Mouse (Mus musculus): ENCODE results near the gene Znrf1. TPM values are rescaled to one million over a fixed set of nuclear protein-coding genes. Genes with fewer than 3 reads are reported as not detected.

Gene Znrf1
- polyA plus RNA-seq, 1 experiment from 2014 or later = 22.5 TPM

GRCm38 (mm10) chr8:111517466-111517865 lies 18.4 kb upstream of the Znrf1 start:
- WGBS (ENCODE audit: missing documents) = 92% methylated on average over 2 of the region's 2 CpGs
- H3K79me2 ChIP-seq (ENCODE audit: inconsistent target) = peaks cover 51% of the 10 kb centered on the region; the same call in 1 of the 2 replicates
- no peak overlapping the region for H3K4me3 ChIP-seq (ENCODE audit: inconsistent target)
- no peak overlapping the region for H3K27ac ChIP-seq
- H3K36me3 ChIP-seq (ENCODE audit: inconsistent target) = no peaks in the 10 kb centered on the region

DNA sequence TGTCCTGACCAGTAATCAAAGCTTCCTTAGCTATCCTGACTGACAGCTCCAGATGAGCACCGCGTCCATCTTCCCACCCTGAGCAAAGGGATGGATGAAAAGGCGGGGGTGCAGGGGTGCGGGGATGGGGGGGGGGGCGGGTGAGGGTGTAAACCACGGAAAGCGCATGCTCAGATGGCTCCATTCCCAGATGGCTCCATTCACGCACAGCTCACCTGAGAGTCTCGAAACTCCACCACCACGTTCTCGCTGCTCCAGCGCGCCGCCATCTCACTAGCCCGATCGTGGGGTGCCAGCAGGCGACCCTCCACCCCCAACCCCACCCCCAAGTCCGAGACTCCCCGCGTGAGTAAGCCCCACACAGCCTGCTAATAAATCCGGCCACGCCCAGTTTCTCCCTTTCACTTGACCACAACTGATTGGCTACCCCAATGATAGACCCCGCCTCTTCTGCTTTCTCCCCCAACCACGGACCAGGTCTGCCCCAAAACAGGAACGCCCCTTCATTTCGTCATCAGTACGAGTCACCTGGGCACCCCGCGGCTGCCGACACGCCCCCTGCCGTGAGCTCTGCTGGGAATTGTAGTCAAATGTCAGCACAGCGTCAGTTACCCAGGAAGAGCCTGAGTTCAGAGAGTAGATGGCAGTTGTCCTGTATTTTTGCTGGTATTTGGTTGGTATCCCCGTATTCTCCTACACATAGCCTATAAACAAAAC lies 14.0 kb upstream of the Znrf1 start, which contains the start of gene Wdr59:
Gene Wdr59 (minus strand): TSS at position 380 of the 717 bp plus-strand sequence.
- peak within 1 kb of the TSS; percentile 22; the same call in 1 of the 2 replicates for H3K27ac ChIP-seq
- WGBS (ENCODE audit: missing documents) = 2% methylated on average over 18 of the region's 34 CpGs
- H3K36me3 ChIP-seq (ENCODE audit: inconsistent target) = no peaks in the 10 kb centered on the region
- H3K79me2 ChIP-seq (ENCODE audit: inconsistent target) = peaks cover 39% of the 10 kb centered on the region; the same call in 1 of the 2 replicates
- H3K4me3 ChIP-seq (ENCODE audit: inconsistent target) = peak within 1 kb of the TSS; percentile 66

DNA sequence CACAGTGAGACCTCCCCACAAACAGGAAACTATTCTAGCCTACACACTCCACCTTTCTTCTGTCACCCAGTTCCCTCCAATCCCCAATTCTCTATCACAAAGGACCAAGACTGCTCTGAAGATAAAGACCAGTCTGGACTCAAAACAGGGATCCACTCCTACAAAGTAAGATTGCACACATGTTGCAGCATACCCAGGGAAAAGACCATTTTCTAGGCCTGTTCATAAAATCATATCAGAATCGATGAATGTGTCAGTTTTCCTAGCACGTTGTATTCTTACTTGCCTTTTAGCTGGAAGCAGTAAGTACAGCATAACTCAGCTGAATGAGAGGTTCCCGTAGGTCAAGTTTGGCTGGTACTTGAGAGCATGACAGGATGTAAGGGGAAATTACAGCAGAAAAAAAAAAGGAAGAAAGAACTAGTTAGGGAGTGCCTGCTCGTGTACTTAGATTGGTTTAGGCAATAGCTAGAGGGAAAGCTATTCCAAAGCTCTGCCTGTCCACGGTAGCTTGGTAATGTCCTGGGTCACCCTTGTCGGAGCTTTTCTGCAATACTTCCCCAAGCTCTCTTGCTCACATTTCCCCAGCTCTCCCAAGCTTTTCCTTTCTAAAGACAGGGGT lies 9.4 kb upstream of the Znrf1 start:
- 10% methylated on average over 6 of the region's 6 CpGs for WGBS (ENCODE audit: missing documents)
- no peaks in the 10 kb centered on the region for H3K36me3 ChIP-seq (ENCODE audit: inconsistent target)
- peak overlapping the region; percentile 85 for H3K27ac ChIP-seq
- H3K4me3 ChIP-seq (ENCODE audit: inconsistent target) = no peak overlapping the region
- peaks cover 2% of the 10 kb centered on the region; the same call in 1 of the 2 replicates for H3K79me2 ChIP-seq (ENCODE audit: inconsistent target)

GRCm38 (mm10) chr8:111527149-111527548 lies 8.7 kb upstream of the Znrf1 start:
- H3K27ac ChIP-seq = peak overlapping the region; percentile 85
- WGBS (ENCODE audit: missing documents) = 53% methylated on average over 7 of the region's 8 CpGs
- H3K4me3 ChIP-seq (ENCODE audit: inconsistent target) = no peak overlapping the region
- H3K79me2 ChIP-seq (ENCODE audit: inconsistent target) = no peaks in the 10 kb centered on the region
- H3K36me3 ChIP-seq (ENCODE audit: inconsistent target) = no peaks in the 10 kb centered on the region

- H3K36me3 ChIP-seq (ENCODE audit: inconsistent target) = no peaks in the 10 kb centered on the region
- no peak overlapping the region for H3K4me3 ChIP-seq (ENCODE audit: inconsistent target)
- WGBS (ENCODE audit: missing documents) = 93% methylated on average over 5 of the region's 5 CpGs
- no peak overlapping the region for H3K27ac ChIP-seq
- no peaks in the 10 kb centered on the region for H3K79me2 ChIP-seq (ENCODE audit: inconsistent target)
These were observed 7.8 kb upstream of the Znrf1 start for GRCm38 (mm10) chr8:111528071-111528470.

- H3K4me3 ChIP-seq (ENCODE audit: inconsistent target) = no peak overlapping the region
- 86% methylated on average over 11 of the region's 12 CpGs for WGBS (ENCODE audit: missing documents)
- no peaks in the 10 kb centered on the region for H3K79me2 ChIP-seq (ENCODE audit: inconsistent target)
- H3K27ac ChIP-seq = no peak overlapping the region
- no peaks in the 10 kb centered on the region for H3K36me3 ChIP-seq (ENCODE audit: inconsistent target)
These were observed 4.7 kb upstream of the Znrf1 start for GRCm38 (mm10) chr8:111531191-111531590.

GRCm38 (mm10) chr8:111531621-111532020 lies 4.3 kb upstream of the Znrf1 start:
- Histone ChIP-seq H3K4me3 (ENCODE audit: inconsistent target) (no peak overlapping the region), H3K79me2 (ENCODE audit: inconsistent target) (no peaks in the 10 kb centered on the region), H3K27ac (no peak overlapping the region), H3K36me3 (ENCODE audit: inconsistent target) (no peaks in the 10 kb centered on the region)
- WGBS (ENCODE audit: missing documents) = 97% methylated on average over 17 of the region's 17 CpGs

GRCm38 (mm10) chr8:111533503-111533902 lies 2.4 kb upstream of the Znrf1 start:
- 90% methylated on average over 4 of the region's 4 CpGs for WGBS (ENCODE audit: missing documents)
- no peaks in the 10 kb centered on the region for H3K36me3 ChIP-seq (ENCODE audit: inconsistent target)
- H3K27ac ChIP-seq = no peak overlapping the region
- peaks cover 17% of the 10 kb centered on the region for H3K79me2 ChIP-seq (ENCODE audit: inconsistent target)
- H3K4me3 ChIP-seq (ENCODE audit: inconsistent target) = no peak overlapping the region

DNA sequence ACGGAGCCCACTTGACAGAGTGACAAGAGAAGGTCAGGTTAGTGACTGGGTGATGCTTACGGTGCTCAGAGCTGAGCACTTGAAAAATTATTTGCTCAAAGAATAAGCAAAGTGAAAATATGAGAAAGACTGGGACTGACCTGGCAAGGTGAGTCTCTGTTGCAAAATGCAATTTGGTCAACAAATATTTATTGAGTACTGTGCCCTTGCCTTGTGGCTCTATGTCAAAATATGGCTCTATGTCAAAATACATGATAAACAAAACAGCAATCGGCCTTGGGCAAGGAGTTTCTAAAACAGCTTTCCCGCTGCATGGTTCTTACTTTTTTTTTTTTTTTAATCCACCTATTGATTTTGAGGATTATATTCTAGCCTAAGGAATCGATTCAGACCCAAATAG lies 406 bp upstream of the Znrf1 start:
- Histone ChIP-seq H3K27ac (no peak overlapping the region), H3K4me3 (ENCODE audit: inconsistent target) (no peak overlapping the region), H3K79me2 (ENCODE audit: inconsistent target) (peaks cover 36% of the 10 kb centered on the region), H3K36me3 (ENCODE audit: inconsistent target) (no peaks in the 10 kb centered on the region)
- WGBS (ENCODE audit: missing documents) = 61% methylated on average over 4 of the region's 5 CpGs

GRCm38 (mm10) chr8:111536978-111537764 lies 1.3 kb downstream of the Znrf1 start:
- peak overlapping the region; percentile 90 for H3K27ac ChIP-seq
- WGBS (ENCODE audit: missing documents) = 1% methylated on average over 59 of the region's 64 CpGs
- H3K79me2 ChIP-seq (ENCODE audit: inconsistent target) = peaks cover 52% of the 10 kb centered on the region
- no peaks in the 10 kb centered on the region for H3K36me3 ChIP-seq (ENCODE audit: inconsistent target)
- peak overlapping the region; percentile 80 for H3K4me3 ChIP-seq (ENCODE audit: inconsistent target)

DNA sequence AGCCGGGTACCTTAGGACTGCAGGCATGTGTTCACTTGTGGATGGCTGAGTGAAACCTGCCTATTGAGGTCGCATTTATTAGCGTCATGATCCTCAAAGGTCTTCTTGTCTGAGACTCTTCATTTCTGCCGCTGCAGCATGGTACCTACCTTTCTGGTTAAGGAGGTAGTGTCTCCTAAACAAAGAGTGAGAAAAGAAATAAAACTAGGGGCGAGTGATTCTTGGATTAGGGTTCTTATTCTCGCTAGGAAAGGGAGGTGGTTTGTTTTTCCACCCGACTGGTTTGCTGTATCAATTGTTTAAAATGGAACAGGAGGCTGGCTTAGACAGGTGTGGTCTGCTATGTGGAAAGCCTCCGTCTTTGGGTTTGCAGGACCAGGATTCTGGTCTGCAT lies 1.9 kb downstream of the Znrf1 start:
- Histone ChIP-seq H3K79me2 (ENCODE audit: inconsistent target) (peaks cover 58% of the 10 kb centered on the region), H3K27ac (peak overlapping the region; percentile 90), H3K36me3 (ENCODE audit: inconsistent target) (no peaks in the 10 kb centered on the region), H3K4me3 (ENCODE audit: inconsistent target) (peak overlapping the region; percentile 80)
- 1% methylated on average over 8 of the region's 8 CpGs for WGBS (ENCODE audit: missing documents)

GRCm38 (mm10) chr8:111538194-111538593 lies 2.3 kb downstream of the Znrf1 start:
- peak overlapping the region; percentile 90 for H3K27ac ChIP-seq
- 6% methylated on average over 2 of the region's 2 CpGs for WGBS (ENCODE audit: missing documents)
- H3K79me2 ChIP-seq (ENCODE audit: inconsistent target) = peaks cover 63% of the 10 kb centered on the region
- H3K36me3 ChIP-seq (ENCODE audit: inconsistent target) = no peaks in the 10 kb centered on the region
- H3K4me3 ChIP-seq (ENCODE audit: inconsistent target) = peak overlapping the region; percentile 80

DNA sequence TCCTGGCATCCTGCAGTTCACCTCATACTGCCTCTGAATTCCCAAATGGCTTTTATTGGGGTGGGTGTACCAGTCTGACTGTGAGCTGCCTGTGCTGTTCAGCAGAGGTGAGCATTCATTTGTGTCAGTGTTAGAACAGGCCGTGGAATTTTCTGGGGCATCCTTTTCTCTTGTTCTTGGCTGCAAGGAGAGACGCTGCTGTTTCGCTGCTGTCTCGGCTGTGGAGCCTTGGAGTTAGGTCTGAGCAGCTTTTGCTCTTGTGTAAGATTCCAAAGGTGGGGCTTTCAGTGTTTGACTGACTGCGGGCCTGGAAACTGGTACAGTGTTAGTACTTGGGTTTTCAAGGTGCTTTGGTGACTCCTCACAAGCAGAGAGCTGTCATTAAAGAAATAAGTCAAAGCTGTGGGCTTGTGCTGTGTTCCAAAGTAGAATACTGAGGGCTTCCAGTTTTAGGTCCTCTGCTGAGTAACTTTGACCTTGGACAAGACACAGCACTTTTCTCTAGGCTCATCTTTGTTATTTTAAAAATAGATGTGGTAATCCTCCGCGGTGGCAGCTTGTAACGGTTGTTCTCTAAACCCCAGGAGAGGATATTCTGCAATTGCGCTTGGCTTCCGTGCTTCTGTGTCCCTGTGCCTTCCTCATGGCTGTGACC lies 3.7 kb downstream of the Znrf1 start:
- no peaks in the 10 kb centered on the region for H3K36me3 ChIP-seq (ENCODE audit: inconsistent target)
- H3K79me2 ChIP-seq (ENCODE audit: inconsistent target) = peaks cover 76% of the 10 kb centered on the region
- peak overlapping the region; percentile 90 for H3K27ac ChIP-seq
- 2% methylated on average over 10 of the region's 10 CpGs for WGBS (ENCODE audit: missing documents)
- H3K4me3 ChIP-seq (ENCODE audit: inconsistent target) = peak overlapping the region; percentile 80; the same call in 1 of the 2 replicates

DNA sequence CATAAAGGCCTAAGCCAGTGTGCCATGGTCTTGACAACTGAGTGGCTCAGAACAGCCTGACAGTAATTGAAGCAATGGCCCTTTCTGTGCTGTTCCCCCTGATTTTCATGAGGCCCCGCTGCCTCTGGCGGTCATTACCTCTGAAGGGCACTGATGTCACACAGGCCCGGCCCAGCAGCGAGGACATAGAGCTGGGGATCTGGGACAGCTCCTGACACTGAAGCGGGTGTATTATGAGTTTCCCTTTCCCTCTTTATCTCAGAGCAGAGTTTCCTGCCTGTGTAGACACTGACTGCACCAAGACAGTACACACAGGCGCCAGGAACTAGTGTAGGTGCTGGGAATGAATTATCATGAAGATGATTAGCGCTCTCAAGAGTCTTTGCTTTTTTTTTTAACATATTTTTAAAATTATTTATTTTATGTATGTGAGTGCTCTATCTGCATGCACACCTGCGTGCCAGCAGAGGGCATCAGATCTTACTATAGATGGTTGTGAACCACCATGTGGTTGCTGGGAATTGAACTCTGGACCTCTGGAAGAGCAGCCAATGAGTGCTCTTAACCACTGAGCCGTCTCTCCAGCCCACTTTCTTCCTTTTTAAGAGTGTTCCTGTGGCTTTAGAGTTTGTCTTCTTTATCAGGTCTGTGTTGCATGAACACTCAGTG lies 7.9 kb downstream of the Znrf1 start:
- H3K27ac ChIP-seq = no peak overlapping the region

More for the DNA sequence above, 7.9 kb downstream of the Znrf1 start:
- Histone ChIP-seq H3K4me3 (ENCODE audit: inconsistent target) (no peak overlapping the region), H3K36me3 (ENCODE audit: inconsistent target) (no peaks in the 10 kb centered on the region), H3K79me2 (ENCODE audit: inconsistent target) (peaks cover 99% of the 10 kb centered on the region)
- 91% methylated on average over 9 of the region's 9 CpGs for WGBS (ENCODE audit: missing documents)

Measured in macrophage (primary cell).